Mouse (Mus musculus): ENCODE data around the gene Tnfsf14.

GRCm38 (mm10) chr17:57211501-57211900, 17.5 kb upstream of the Tnfsf14 start:
- no peak for TF ChIP-seq POLR2A (IDR thresholded peaks at IDR 0.05; ENCODE audit: insufficient read depth, low read depth, low read length)
- TF ChIP-seq CTCF (IDR thresholded peaks at IDR 0.05; ENCODE audit: insufficient read depth, low read depth, low read length) = no peak

All from olfactory bulb, adult 2 months (tissue).